Mouse (Mus musculus) testis, adult 2 months (tissue): ENCODE results near the gene Ksr2.

Experiments used
- CTCF ChIP-seq: fragments of 200-500 bp; IDR thresholded peaks from 2 replicates; pipeline ENCODE4 v1.5.1; 2012; ENCODE audit warnings: low read depth, mild to moderate bottlenecking, inconsistent platforms, low read length, moderate library complexity; ENCODE audit not compliant: control insufficient read depth, insufficient read depth, insufficient replicate concordance
- POLR2A ChIP-seq: fragments of 200-500 bp; IDR thresholded peaks from 2 replicates; pipeline ENCODE4 v1.6.1; 2012; ENCODE audit warnings: low read depth, mild to moderate bottlenecking, inconsistent platforms, low read length, moderate library complexity; ENCODE audit not compliant: control insufficient read depth

DNA sequence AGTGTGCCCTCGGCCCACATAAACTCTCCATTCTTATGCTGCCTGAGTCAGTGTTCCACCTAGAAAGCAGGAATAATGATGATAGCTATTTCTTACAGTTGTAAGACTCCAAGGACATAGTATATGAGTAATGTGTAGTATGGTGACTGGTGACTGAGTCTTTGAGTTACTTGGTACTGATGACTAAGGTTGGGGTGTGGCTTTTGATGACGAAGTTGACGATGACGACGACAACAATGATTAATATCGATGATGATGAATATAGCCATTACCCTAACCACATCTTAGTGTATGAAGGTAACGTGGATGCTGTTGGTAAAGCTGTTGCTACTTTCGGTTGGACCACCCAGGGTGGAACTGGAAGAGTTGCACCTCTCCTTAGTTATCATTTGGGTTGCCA is 270.7 kb downstream of the Ksr2 start:
- no peak for TF ChIP-seq CTCF
- TF ChIP-seq POLR2A: no peak
